Mouse (Mus musculus) kidney, postnatal 14 days (tissue): ENCODE data around the gene Hexa.
A peak's percentile ranks its signal among the peaks of the same experiment; 100 is the strongest.

Experiments
- DNase-seq: peaks from one replicate; pipeline ENCODE4 v3.0.0; 2022; ENCODE audit warnings: mixed read lengths

Gene Hexa

GRCm38 (mm10) chr9:59539441-59540137 lies at the start of gene Hexa, which contains the start of gene Tmem202:
Hexa (plus strand) TSS chr9:59539540.
Tmem202 (minus strand) TSS chr9:59539847.
- peak; percentile 86 for DNase-seq

GRCm38 (mm10) chr9:59508146-59508545 lies 31.2 kb upstream of the Hexa start:
- DNase-seq, result no peak

GRCm38 (mm10) chr9:59512381-59512780 lies 27.0 kb upstream of the Hexa start:
- DNase-seq, result no peak

- DNase-seq, result no peak
These were observed 24.3 kb upstream of the Hexa start for GRCm38 (mm10) chr9:59515069-59515468.

GRCm38 (mm10) chr9:59517127-59517526 lies 22.2 kb upstream of the Hexa start:
- no peak for DNase-seq

GRCm38 (mm10) chr9:59518976-59519375 lies 20.4 kb upstream of the Hexa start:
- peak; percentile 57 for DNase-seq

GRCm38 (mm10) chr9:59519396-59519795 lies 19.9 kb upstream of the Hexa start:
- DNase-seq, result no peak

GRCm38 (mm10) chr9:59522906-59523305 lies 16.4 kb upstream of the Hexa start:
- no peak for DNase-seq

- DNase-seq, result no peak
These were observed 12.6 kb upstream of the Hexa start for GRCm38 (mm10) chr9:59526727-59527126.

- no peak for DNase-seq
These were observed 11.8 kb upstream of the Hexa start for GRCm38 (mm10) chr9:59527580-59527979.

GRCm38 (mm10) chr9:59528274-59528673 lies 11.1 kb upstream of the Hexa start:
- no peak for DNase-seq

- no peak for DNase-seq
These were observed 7.7 kb upstream of the Hexa start for GRCm38 (mm10) chr9:59531645-59532044.

GRCm38 (mm10) chr9:59533422-59533821 lies 5.9 kb upstream of the Hexa start:
- DNase-seq, result no peak

- no peak for DNase-seq
These were observed 5.5 kb upstream of the Hexa start for GRCm38 (mm10) chr9:59533889-59534288.

GRCm38 (mm10) chr9:59537651-59538050 lies 1.7 kb upstream of the Hexa start:
- no peak for DNase-seq

GRCm38 (mm10) chr9:59541617-59542016 lies 2.3 kb downstream of the Hexa start:
- no peak for DNase-seq

GRCm38 (mm10) chr9:59542766-59543324 lies 3.5 kb downstream of the Hexa start:
- no peak for DNase-seq

GRCm38 (mm10) chr9:59544739-59545138 lies 5.4 kb downstream of the Hexa start:
- DNase-seq, result no peak

GRCm38 (mm10) chr9:59547869-59548268 lies 8.5 kb downstream of the Hexa start:
- DNase-seq, result no peak

GRCm38 (mm10) chr9:59548961-59549487 lies 9.7 kb downstream of the Hexa start:
- DNase-seq, result no peak

- DNase-seq, result no peak
These were observed 10.7 kb downstream of the Hexa start for GRCm38 (mm10) chr9:59550077-59550476.

GRCm38 (mm10) chr9:59551017-59551416 lies 11.7 kb downstream of the Hexa start:
- no peak for DNase-seq

GRCm38 (mm10) chr9:59551620-59552031 lies 12.3 kb downstream of the Hexa start:
- peak; percentile 38 for DNase-seq

- no peak for DNase-seq
These were observed 13.3 kb downstream of the Hexa start for GRCm38 (mm10) chr9:59552610-59553009.
